Mouse (Mus musculus) liver, adult (tissue): ENCODE measurements around the gene Cib1.

Experiments used
- GATA4 ChIP-seq: IDR thresholded peaks from 2 replicates; pipeline ENCODE4 v1.6.1; 2014; ENCODE audit warnings: mild to moderate bottlenecking, low read length; ENCODE audit not compliant: insufficient replicate concordance

Gene Cib1

GRCm38 (mm10) chr7:80246148-80246721 is 13.6 kb upstream of the Cib1 start, which contains the start of gene Ttll13:
TSS of gene Ttll13 (plus strand) at chr7:80246376.
- TF ChIP-seq GATA4, result peak; percentile 32; the same call in 1 of the 2 replicates

GRCm38 (mm10) chr7:80244851-80245250 is 12.2 kb upstream of the Cib1 start:
- TF ChIP-seq GATA4, result no peak

DNA sequence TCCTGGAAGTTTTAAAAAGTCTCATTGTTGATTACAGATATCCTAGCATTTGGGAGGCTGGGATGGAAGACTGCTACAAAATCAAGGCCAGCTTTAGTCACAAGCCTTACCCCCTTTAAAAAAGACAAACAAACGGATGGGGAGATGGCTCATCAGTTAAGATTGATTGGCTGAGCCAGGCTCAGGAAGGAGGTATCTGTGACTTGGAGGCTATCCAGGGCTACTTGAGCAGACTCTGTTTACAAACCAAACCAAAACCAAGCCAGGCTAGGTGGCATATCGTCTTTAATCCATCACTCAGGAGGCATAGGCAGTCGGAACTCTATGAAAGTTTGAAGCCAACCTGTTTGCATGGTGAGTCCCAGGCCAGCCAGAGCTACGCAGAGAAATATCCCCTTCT is 9.0 kb upstream of the Cib1 start:
- TF ChIP-seq GATA4, result no peak

DNA sequence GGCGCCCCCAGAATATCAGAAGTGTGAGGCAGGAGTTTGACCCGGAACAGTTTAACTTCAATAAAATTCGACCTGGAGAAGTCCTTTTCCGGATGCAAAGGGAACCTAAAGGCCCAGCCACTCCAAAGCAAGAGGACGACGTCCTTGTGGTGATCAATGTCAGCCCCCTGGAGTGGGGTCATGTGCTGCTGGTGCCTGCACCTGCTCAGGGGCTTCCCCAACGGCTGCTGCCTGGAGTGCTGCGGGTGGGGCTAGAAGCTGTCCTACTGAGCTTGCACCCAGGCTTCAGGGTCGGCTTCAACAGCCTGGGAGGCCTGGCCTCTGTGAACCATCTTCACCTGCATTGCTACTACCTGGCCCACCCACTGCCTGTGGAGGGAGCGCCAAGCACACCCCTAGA is 5.9 kb upstream of the Cib1 start:
- TF ChIP-seq GATA4, result no peak

DNA sequence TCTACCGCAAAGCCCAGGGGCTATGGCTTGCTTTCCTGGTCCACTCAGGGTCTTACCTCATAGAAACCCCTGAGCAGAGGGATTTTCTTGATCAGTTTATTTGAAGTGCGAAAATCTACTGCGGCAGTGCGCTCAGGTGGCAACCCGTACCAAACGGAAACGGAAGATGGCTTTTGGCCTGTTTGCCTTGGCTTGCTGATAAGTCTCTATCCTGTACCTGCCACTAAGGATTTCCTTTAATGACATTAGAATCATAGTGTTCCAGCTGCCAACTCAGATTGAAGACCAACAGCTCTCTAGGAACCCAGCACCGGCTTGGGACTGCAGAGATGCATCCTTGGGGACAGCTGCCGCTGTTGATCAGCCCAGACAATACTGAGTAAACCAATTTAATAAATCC is 1.2 kb upstream of the Cib1 start:
- TF ChIP-seq GATA4, result no peak

DNA sequence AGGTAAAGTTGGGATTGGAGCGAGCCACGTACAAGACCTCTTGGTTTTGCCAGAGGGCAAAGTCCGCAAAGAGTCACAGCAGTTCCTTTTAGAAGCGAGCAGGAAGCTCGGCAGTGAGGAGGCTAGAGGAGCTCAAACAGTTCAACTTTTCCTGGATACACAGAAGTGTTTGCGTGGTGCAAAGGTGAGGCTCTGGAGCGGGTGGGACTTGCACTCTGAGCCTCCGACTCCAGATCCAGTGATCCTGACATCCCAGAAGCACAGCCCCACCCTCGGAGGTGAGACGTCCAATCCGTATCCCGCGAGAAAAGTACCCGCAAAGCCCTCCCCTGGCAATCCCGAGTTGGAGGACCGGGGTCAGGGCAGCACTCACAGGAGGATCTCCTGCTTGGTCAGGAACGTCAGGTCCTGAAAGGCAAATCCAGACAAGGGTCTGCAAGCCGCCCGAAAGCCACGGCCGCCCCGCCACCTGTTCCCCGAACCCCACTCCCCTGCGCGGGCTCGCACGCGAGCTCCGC is 583 bp downstream of the Cib1 start:
- TF ChIP-seq GATA4, result no peak

DNA sequence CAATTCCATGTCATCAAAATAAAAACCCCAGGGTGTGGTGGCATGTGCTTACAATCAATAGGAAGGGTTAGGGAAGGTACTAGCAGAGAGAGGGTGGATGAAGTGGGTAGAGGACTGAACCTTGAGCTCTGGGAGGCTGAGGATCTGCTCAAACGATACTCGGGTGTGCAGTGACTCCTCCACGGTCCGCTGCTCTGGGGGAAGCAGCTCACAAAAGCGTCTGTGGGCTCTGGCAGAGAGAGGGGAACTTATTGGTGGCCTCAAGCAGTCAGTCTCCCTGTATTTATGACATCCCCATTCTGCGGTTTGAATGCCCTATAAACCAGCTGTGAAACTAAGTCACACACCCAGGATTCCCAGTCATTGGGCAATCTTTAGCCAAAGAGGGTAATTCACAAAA is 2.4 kb downstream of the Cib1 start:
- no peak for TF ChIP-seq GATA4

DNA sequence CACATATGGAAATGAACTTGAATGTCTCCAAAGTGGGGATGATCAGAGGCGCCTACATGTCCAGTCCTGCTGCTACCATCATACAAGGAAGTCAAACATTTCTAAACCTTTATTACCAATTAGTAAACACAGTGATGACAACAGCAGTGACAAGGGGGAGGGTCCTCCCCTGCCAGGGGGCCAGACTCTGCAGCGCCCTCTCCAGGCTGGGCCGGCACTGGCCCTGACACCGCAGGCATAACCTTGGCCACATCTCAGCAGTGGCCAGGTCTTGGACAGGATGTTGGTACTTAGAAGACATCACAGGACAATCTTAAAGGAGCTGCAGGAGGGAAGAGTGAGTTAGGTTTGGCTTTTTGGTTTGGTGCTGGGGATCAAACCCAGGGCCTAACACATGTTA is 5.5 kb downstream of the Cib1 start:
- TF ChIP-seq GATA4, result no peak

- no peak for TF ChIP-seq GATA4
Measured at GRCm38 (mm10) chr7:80221179-80221750, 11.3 kb downstream of the Cib1 start.

- no peak for TF ChIP-seq GATA4
Measured at GRCm38 (mm10) chr7:80220237-80220797, 12.3 kb downstream of the Cib1 start.

- TF ChIP-seq GATA4, result no peak
Measured at GRCm38 (mm10) chr7:80218666-80219065, 13.9 kb downstream of the Cib1 start.

DNA sequence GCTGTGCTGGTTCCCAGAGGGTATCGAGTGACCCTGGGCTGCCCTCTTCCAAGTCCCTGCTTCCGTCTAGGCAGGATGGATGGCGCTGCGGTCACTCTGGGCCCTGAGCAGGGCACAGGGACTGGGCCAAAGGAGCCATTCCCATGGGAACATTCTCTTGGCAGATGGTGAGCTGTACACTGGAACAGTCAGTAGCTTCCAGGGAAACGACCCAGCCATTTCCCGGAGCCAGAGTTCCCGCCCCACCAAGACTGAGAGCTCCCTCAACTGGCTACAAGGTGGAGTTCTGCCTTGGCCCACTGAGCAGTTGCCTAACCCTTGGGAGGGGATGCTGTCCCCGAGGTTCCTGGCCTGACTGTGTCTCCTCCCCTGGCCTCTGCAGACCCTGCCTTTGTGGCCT is 16.0 kb downstream of the Cib1 start:
- no peak for TF ChIP-seq GATA4

GRCm38 (mm10) chr7:80215398-80215797 is 17.2 kb downstream of the Cib1 start:
- no peak for TF ChIP-seq GATA4

GRCm38 (mm10) chr7:80214459-80214858 is 18.2 kb downstream of the Cib1 start:
- TF ChIP-seq GATA4, result no peak

DNA sequence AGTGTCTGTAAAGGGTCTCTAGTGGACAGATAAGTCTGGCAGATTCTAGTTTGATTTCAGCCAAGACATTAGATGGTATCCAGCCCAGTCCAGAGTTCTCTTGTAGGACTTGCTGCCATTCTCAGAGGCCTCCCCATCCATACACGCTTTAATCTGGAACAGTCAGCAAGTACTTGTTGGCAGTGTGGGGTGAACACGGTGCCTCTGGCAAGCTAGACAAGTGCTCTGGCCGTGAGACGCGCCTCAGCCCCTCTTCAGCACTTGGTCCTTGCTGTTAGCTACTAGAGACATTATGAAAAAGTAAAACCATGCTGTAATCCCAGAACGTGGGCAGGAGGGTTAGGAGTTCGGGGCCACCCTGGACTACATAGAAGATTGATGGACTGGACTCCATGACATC is 19.0 kb downstream of the Cib1 start:
- no peak for TF ChIP-seq GATA4

DNA sequence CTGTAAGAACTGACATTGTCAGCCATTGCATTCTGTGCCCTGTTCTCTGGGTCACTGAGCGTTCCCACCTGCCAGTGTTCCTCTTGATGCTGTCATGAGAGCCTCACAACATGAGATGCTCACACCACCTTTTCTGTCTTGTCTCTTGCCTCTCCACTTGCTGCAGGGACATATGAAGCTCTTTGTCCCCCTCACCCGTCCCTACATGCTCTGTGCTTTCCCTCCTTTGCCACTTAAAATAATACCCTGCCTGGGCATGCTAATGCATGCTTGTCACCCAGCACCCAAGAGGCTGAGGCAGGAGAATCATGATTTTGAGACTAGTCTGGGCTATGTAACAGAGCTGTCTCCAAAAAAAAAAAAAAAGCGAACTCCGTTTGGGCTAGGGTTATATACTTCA is 21.6 kb downstream of the Cib1 start:
- no peak for TF ChIP-seq GATA4

DNA sequence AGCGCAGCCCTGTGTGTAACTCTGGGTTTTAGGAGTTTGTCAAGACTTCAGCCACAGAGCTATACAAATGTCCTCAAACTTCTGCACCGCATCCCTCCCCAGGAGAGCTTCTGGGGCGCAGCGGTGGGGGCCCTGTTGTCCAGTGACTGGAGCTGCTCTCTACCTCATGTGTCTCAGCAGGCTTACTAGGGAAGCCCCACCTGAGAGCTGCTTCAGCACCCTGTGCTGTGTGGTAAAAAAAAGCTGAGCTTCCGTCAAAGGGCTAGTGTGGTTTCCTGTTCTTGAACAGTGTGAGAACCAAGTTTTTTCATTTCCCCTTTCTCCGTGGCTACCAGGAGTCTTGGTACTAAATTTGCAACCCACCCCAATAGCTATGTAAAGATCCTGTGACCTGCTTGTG is 22.9 kb downstream of the Cib1 start:
- TF ChIP-seq GATA4, result no peak
